Mouse (Mus musculus) MN1 (cell line): ENCODE measurements around the gene Tox3.
A peak's percentile ranks its signal among the peaks of the same experiment; 100 is the strongest.

ENCODE experiments used
- DNase-seq: peaks from one replicate; pipeline ENCODE4 v3.0.0-alpha.2; 2016; ENCODE audit warnings: low spot score

The Tox3 gene

DNA sequence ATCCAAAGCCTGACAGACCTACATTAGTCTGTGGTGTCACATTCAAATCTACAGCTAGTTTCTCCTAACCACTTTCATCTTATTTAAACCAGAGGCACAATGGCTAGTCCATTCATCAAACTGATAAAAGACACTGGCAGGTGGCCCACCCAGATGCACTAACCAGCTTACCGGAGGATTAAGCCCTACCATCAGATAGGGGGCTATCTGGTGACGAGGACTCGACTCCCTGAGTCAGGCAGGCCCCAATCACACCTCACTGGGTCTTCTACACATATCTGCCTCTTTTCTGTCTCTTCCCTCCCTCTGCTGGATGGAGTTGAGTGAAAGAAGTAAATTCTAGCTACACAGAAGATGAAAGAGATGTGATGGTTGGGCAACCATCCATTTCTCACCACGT lies 24.3 kb downstream of the Tox3 start:
- no peak for DNase-seq

DNA sequence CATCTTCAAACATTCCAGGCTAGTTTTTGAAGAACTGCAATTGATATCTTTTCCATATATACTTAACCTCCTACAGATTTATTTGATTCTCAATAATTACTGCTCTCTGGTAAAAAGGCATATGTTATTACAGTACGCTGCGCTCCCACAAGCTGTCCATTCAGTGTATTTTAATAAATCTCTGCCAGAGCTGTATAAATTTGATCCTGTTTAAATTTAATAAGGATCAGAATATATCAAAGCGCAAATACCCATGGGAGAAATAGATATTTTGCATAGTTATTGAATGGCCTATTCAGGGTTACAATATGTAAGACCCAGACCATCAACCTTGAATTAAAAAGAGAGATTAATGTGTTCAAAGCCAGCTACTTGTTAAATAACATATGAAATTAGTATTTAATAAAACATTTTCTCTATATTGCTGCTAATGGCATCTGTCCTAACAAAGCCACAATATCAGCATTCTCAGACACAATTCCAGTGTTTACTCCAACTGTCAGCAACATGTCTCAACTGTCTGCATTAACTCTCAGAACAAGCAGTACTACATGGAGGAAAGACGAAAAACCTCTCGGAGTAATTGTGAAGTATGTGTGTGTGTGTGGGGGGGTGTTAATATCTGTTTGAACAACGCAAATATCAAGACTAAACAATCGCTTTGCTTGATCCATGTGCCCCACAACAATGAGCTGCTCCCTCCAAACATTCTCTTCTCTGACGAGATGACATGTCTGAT lies 25.3 kb downstream of the Tox3 start:
- DNase-seq = no peak

DNA sequence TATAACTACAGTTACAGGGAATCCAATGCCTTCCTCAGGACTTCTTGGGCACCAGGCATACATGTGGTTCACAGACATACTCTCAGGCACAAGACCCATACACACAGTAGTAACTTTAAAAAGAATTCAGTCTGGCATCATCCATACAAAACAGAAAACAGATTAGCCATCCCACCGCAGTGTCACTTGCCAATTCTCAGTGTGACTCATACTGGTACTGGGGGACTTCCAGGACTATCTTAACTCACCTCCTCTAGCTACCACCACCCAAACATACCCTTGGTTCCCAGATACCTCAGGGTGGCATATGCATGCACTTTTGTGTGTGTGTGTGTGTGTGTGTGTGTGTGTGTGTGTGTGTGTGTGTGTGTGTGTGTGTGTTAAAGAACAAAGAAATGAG lies 26.9 kb downstream of the Tox3 start:
- DNase-seq = no peak

DNA sequence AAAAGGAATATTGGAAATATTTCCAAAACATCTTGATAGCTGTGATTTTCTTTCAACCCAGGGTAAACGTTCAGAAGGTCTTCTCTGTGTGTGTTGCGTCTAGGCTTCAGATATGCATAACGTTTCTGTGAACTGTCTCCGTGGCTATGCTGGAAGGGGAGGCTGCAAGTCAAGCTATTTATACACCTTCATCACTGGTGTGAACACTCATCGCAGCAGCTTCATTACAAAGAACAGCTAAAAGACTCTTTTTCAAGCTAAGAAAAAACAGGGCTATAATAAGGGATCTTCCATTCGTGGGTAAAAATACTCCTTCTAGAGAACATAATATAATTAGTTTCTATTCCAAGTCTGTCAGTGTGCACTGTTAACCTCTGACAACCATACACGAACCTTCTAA lies 33.8 kb downstream of the Tox3 start:
- DNase-seq = no peak

DNA sequence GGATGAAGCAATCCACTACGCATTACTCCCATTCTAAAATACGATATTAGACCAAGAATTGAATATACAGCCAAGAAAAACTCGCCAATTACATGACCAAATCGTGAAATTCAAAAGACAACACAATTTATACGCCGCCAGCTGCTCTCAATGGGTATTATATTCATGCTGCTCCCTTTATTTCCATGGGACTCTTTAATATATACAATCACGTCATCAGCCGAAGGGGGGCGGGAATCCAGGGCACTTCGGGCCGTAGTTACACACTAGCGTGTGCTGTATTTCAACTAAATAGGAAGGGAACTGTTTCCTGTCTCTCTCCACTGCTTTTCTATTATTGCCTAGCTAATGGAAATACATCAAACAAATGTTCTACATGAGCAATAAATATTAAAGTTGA lies 45.2 kb downstream of the Tox3 start:
- DNase-seq = no peak

DNA sequence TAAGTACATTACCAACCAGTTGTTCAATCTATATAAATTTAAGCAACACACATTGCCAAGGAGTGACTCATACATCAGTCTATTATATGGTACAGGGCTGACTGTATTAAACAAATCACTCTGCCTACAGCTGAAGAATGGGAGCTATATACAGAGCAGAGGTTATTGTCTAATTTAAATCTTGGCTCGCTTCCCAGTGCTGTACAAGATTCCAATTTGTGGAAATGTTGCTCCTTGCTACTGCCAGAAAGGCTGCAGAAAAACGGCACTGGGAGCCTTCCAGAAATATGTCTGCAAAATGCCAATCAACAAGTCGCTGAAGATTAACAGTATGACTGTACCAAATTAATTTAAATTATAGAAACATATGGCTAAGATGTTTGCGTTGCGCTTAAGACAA lies 45.9 kb downstream of the Tox3 start:
- DNase-seq = peak; percentile 7

DNA sequence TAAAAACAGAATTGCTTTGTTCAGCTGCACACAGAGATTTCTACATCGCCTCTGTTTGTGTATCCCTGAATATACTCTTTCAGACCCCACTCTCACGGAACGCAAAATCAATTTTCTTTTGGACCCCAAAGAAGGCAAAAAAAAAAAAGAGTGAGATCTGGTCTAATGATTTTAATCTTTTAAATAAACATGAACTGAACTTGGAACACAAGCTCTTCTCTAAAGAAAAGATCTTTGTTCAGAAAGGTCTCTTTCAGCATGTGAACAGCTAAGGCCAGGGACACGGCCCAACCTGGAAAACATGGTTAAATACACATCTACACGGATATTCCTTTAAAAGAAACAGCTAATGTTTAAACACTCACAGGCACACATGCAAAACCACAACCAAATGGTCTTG lies 46.6 kb downstream of the Tox3 start:
- DNase-seq = no peak

DNA sequence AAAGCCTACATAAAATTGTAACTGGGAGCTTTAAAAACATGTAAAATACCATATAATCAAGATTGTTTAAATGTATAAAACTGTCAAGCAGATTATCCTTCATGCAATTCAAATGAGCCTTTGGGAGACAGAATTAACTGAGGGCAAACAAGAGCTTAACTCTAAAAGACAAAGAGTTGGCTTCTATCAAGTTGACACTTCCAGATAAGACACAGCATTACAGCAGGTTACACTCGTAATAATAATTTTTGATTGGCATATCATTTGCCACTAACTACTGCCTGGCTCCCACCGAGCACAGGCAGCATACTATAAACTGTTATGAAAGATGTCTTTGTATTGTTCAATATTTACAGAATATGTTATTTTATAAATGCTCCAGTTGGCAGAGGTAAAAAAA lies 47.2 kb downstream of the Tox3 start:
- no peak for DNase-seq

DNA sequence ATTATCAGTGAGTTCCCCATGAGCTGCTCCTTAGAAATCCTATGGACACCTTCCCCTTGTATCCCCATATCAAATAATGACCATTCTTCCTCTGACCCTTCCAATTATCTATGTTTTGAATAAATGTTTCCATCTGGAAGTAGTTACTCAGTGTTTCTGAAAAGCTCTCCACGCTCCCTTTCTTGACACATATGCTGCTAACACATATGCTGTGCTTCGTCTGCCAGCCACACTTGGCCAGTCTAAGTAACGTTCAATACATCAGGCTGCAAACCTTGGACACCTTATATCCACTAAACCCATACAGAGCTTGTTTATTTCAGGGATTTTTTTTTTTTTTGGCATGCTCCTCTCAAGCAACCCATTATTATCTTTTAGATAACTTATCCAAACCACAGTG lies 54.1 kb downstream of the Tox3 start:
- DNase-seq = no peak

DNA sequence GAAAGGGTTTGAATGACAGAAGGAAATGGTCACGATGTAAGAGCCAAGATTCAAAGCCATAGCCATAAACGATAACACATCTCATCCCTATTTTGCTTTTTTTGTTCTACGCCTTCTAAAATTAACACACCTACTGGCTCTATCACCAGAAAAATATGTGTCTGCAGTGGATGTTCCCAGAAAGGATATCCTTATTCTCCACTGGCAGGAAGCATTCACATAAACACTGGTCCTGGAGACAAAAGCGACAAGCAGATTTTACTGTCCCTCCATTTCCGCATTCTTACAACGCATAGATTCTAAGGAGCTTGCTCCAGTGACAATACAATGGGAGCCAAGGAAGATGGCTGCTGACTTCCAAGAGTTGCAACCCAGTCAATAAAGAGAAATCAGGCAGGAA lies 57.3 kb downstream of the Tox3 start:
- no peak for DNase-seq

DNA sequence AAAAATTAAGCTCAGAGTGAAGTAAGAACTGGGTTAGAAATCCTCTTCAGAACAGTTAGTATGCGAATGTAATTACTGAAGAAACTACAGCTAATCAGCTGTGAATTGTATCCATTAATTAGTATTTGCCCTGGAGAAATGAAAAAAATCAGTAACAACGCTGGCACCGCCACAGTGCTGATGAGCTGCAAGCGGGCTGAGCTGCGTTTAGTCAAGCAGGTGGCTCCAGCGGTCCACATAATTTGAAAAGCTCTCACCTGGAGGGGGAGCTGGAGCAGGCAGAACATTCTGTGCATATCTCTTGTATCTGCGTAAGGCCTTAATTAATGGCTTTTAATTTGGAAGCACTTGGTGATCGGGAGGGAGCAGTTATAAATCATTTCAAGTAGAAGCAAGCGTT lies 71.4 kb downstream of the Tox3 start:
- DNase-seq = no peak

DNA sequence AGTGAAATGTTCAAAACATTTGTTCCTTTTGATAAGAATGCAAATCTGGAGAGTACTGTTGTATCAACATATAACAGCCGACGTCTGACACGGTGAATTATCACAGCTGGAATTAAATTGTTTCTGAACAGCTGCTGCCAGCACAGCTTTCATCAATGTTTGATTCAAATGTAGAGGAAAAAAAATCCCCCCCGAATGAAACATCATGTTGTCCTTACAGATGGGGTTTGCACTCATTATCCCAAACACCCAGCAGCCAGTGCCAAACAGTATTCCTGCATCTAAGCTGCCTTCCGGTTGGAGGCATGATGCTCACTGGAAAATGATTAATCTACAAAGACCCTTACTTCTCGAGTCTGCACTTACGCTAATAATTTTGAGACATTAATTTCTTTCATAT lies 75.0 kb downstream of the Tox3 start:
- DNase-seq = no peak

DNA sequence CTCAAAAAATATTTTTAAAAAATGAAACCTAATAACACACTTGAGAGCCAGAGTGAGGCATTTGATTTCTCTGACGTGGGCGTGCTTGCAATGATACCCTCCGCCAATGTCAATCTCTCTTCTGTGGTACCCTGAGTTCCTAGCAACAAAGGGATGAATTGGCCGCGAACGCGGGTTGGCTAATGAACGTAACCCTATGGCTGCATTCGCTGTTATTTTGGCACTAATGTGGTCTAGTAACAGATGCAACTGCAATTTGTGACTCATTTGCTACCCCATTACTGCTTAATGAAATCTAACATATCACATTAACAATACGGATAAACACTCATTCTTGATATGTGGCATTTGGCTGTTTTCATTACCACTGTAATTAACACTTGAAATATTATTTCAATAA lies 76.2 kb downstream of the Tox3 start:
- DNase-seq = no peak

DNA sequence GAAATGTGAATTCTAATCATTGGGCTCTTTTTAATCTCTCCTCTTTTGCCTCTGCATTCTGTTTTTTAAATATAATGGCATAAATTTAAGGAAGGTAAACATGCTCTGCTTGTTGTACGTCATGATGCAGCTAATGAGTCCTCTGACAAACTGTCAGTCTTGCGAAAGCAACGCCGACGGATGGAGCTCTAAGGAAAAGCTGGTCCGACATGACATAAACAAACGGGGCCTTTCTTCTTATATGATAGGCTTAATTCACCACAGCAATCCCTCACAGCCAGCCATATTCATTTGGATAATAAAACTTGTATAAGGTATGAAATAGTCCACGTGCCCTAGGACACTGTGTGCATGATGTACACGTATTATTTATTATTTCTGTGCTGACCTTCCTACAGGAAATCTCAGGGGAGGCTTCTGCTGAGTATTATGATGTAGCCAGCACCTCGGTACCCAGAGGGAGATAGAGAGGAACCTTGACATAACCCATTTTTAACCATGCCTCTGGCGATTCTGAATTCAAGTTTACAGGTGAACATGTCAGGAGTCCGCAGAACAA lies 80.4 kb downstream of the Tox3 start:
- no peak for DNase-seq

DNA sequence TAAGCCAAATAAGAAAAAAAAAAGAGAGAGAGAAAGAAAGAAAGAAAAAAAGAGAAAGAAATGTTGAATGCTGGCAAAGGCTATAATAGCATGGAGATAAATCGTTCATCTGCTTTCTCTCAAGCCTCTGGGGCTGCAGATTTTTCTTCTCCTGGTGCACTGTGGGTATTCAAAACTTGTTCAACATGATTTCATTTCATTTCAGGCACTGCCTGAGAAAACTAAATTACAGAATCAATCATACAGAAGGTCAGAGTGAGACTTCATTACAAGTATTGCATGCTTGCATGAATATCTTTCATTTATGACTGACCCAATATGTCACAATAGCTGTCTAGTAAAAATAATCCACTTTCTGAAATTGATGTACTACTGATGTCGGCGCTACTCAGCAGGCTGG lies 81.2 kb downstream of the Tox3 start:
- DNase-seq = no peak

DNA sequence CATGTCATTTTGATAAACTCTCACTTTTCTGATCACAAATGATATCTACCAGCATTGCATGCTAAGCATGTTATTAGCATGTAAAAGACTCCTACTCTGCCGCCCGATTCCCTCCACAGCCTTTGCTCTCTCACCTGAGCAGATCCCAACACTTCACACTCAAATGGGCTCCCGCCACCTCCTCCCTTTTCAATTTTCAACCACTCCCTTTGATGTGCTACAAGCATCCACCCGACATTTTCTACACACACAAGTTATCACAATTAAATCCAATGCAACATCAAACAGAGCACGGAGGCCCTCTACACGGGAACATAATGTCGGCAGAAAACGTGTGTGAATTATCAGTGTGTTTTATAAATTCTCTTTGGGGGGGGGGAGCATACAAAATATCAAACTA lies 81.9 kb downstream of the Tox3 start:
- DNase-seq = no peak

DNA sequence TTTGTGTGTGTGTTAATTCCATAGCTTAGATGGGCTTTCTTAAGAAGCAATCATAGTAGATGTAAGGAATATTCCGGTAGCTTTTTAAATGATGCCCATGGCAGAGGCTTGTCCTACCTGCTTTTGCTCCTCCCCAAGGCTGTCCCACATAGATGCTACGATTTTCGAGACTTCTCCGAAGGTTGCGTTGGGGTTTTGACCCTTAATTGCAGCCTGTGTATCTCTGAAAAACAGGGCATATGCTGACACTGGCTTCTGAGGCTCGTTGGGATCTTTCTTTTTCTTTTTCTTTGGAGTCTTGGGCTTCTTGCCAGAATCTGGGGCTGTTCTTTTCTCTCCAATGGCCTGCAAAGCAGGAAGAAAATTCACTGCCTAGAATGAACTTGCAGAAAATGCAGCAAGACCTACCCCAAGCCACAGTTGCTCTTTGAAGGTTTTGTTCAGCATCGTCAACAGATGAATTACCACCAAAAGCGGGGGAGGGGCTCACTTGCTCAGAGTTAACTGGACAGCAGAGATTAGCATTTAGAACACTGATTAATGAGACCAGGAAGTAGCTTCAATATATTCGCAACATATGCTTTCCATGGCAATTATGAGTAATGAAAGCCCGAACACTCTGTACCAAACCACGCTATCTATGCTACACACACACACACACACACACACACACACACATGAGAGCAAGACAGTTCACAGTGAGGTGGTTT lies 93.8 kb downstream of the Tox3 start:
- no peak for DNase-seq

DNA sequence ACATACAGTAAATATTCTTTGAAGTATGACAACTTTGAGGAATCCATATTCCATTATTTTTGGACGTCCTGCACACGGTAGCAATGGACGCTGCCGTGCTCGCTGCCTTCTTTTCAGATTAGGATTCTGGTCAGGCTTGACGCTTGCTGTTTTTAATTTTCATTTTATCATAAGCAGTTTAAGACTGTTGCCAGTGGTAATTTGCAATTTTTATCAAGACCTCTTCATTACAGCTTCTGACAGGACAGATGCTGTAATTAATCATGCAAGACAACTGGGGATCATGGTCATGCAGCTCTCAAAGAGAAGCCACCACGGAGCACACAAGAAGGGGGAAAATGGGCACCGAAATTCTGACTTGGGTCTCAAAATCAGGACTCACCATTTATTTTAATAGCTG lies 101.8 kb downstream of the Tox3 start:
- no peak for DNase-seq

DNA sequence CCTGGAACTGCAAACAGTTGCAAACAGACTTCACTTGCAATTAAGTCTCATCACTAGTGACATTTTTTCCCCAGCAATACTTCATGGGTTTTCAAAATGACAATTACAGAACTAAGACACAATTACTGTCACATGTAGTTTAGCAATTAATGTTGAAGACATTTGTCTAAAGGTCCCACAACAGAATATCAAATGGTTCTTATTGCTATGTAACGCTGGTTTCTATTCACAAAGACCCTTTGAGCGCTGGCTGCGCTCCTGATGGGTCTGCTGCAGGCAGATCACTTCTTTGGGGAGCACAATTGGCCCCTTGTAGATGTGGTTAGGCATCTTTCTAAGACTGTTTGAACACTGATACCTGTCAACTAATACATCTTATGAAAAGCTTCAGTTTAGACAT lies 102.3 kb downstream of the Tox3 start:
- DNase-seq = no peak

DNA sequence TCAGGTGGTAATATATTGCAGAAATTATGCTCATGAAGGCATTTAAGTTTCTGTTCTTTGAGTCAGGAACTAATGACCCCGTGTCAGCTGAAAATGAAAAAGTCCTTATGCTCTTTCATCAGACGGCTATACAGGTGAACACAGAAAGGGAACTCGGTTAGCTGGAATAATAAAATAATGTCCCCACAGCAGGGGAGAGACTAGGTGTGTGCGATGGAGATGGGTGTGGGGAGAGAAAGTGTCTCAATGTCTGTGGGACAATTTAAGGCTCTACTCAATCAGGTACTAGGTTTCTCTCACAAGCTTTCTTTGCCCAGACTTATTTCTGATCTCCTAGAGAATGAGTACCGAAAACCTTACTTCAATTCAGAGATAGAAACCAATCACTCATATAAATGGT lies 103.0 kb downstream of the Tox3 start:
- DNase-seq = no peak

DNA sequence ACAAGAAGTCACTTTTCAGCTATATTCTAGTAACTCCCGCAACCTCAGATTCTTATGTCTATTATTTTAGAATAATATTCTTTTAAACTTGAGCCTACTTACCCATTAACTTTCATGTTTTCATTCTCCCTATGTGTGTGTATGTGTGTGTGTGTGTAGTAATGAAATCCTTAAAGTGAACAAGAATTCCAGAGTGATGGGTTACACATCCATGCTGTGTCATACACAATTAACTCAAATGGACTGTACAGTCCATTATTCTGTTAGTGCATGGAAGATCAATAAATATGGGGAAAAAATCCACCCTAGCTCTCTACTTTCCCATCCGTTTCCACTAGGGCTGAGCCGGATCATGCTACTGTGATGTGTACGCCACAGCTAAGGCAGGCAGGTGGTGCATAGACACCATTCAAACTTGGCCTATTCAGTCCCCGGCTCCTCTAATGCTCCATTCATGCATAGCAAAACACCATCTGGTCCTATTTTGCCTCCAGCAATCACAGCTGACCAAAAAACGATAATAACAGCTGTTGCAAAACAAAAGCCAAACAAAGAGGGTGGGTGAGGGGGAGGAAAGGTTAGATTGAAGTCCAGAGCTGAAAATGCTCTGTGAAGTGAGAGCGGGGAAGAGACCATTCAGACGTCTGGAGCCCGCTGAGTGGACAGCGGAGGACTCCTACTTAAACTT lies 103.5 kb downstream of the Tox3 start:
- DNase-seq = no peak

DNA sequence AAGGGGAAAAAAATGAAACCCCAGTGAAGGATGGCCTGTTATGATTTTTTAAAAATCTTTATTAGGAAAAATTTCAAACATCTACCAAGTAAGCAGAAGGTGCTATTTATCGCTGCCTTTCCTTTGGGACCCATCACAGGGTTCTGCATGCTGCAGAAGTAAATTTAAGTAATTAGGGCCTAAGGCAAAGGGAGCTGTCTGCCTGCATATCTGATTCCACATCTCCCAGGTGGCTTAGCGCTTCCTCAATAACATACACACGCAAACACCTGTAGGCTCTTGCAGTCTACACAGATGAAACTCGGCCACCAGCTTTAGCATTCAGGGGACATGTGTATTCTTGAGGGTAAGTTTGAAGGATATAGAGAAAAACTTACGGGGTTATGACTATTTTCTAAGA lies 104.2 kb downstream of the Tox3 start:
- no peak for DNase-seq

DNA sequence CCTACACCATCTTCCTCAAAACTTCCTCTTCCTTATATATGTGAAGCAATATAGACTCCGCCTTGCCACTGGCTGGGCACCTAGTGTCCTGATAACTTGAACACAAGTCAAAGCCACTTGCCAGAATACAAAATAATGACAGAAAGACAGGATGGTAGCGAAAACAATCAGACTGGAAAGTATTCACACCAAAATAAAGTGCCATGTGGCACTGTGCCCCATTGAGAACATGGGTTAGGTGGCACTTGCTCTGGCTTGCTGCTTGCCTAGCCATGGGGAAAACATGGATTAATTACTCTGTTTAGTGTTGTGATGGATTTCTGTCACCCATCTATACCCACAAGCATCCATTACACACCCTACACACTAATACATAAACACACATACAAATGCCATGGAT lies 105.8 kb downstream of the Tox3 start:
- no peak for DNase-seq
